Mouse (Mus musculus) G1E (cell line): Measurements from ENCODE around the gene Amdhd1.

ENCODE experiments used
- CTCF ChIP-seq: IDR thresholded peaks from 2 replicates; pipeline ENCODE4 v1.5.1; 2012; ENCODE audit warnings: low read depth, low read length, inconsistent platforms, mixed read lengths
- GATA1 ChIP-seq: IDR thresholded peaks from 2 replicates; pipeline ENCODE4 v1.6.1; 2012; ENCODE audit warnings: borderline replicate concordance, low read length, inconsistent platforms, mixed read lengths

DNA sequence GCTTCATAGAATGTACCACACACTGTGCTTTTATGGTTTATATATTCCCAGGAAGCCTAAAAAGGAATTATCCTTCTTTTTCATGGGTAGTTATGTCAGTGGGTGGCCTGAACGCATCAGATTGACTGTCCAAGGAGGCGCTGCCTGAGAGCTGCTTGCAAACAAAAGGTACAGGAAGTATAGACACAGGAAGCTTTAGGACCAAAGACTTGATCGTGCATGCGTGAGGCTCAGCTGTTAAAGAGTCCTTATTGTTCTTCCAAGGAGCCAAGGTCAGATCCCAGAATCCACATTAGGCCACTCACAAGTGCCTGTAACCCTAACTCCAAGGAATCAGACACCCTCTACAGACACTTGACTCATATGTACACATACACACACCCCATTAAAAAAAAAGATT lies 2.5 kb upstream of the Amdhd1 start:
- TF ChIP-seq CTCF (no peak), GATA1 (no peak)
